Mouse (Mus musculus): ENCODE data around the gene Meox1. TPM values are rescaled to one million over a fixed set of nuclear protein-coding genes. Genes with fewer than 3 reads are reported as not detected.
A peak's percentile ranks its signal among the peaks of the same experiment; 100 is the strongest.

The Meox1 gene
- 13.2 and 14.5 TPM in 2 replicates for polyA plus RNA-seq (2014; fragmentation: Nextera tagmentation; extraction: Ambion mirVana)

DNA sequence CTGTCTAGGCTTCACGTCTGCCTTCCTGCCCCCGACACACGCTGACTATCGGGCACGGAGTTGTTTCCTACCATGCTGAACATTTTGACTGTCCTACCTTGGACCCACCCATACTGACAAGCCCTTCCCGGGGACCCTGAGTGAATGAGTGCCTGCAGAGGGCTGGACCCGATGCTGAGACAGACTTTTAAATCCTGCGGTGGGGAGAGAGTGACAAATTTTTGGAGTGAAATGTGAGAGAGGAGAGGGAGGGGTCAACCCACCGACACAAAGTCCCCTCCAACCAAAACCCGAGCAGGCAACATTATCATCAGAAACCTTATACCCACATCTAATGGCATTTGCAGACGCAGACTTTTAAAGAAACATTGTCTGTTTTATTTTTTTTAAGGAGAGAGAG is at the start of gene Meox1:
Gene Meox1 (minus strand): TSS at position 171 of the 400 bp plus-strand sequence.
- Histone ChIP-seq H3K36me3 (ENCODE audit: control insufficient read depth, insufficient read depth, low read length) (no peaks in the 10 kb centered on the region), H3K9ac (ENCODE audit: low read depth, low read length) (peak within 1 kb of the TSS; percentile 63), H3K4me1 (ENCODE audit: control insufficient read depth, insufficient read depth, low read length) (peaks cover 20% of the 10 kb centered on the region), H3K4me3 (ENCODE audit: low read depth, low read length) (peak within 1 kb of the TSS; percentile 26), H3K4me2 (peak within 1 kb of the TSS; percentile 52), H3K9me3 (replicated peaks; ENCODE audit: control insufficient read depth, low read length) (no peaks in the 10 kb centered on the region), H3K27ac (ENCODE audit: low read depth, low read length) (peak within 1 kb of the TSS; percentile 50), H3K27me3 (ENCODE audit: control insufficient read depth, insufficient read depth, low read length) (peaks cover 9% of the 10 kb centered on the region; the same call in 1 of the 2 replicates)
- ATAC-seq (replicated peaks; ENCODE audit: insufficient number of reproducible peaks, low FRiP score, low TSS enrichment), result no peak
- WGBS (ENCODE audit: insufficient replicate concordance), result 14% methylated on average over 11 of the region's 11 CpGs

DNA sequence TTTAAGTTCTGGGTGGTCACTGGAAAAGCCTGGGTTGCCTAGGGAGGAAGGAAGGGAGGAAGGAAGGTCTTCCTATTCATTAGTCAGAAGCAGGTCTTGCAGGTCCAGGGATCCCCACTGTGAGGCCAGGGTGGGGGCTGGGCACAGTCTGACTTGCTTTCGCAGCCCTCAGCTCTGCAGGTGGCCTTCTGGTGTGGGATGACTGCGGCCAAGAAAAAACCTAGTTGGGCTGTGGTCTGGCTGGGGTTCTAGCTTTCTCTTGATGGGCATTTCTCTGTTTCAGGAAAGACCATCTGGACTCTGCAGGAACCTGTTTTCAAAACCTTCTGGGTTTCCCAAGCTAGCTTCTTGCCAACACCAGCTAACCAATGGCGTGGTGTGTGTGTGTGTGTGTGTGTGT is 48.9 kb upstream of the Meox1 start:
- H3K36me3 ChIP-seq (ENCODE audit: control insufficient read depth, insufficient read depth, low read length), result no peaks in the 10 kb centered on the region
- no peak overlapping the region for H3K4me2 ChIP-seq
- H3K4me3 ChIP-seq (ENCODE audit: low read depth, low read length), result no peak overlapping the region
- no peaks in the 10 kb centered on the region for H3K4me1 ChIP-seq (ENCODE audit: control insufficient read depth, insufficient read depth, low read length)
- no peak overlapping the region for H3K27ac ChIP-seq (ENCODE audit: low read depth, low read length)
- H3K27me3 ChIP-seq (ENCODE audit: control insufficient read depth, insufficient read depth, low read length), result no peaks in the 10 kb centered on the region
- no peak overlapping the region for H3K9ac ChIP-seq (ENCODE audit: low read depth, low read length)
- no peak for ATAC-seq (replicated peaks; ENCODE audit: insufficient number of reproducible peaks, low FRiP score, low TSS enrichment)
- no peaks in the 10 kb centered on the region for H3K9me3 ChIP-seq (replicated peaks; ENCODE audit: control insufficient read depth, low read length)
- WGBS (ENCODE audit: insufficient replicate concordance), result 37% methylated on average over 3 of the region's 3 CpGs

DNA sequence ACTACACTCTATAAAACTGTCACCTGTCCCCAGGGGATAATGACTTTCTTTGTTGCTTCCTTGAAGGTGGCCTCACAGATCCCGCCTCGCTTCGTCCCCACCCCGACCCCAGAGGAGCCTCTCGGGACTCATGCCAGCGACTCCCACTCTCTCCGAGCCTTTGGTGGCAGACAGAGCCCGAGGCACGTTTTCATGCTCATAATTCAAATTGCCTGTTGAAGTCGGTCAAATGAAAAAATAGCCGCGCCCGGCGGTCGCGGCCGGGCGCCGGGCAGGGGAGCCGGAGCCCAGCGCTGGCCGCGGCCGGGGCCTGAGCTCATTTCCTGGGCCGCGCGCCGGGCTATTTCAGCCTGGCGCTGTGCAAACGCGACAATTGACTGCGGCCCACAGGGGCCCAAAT is 42.9 kb upstream of the Meox1 start:
- Histone ChIP-seq H3K9ac (ENCODE audit: low read depth, low read length) (peak overlapping the region; percentile 58), H3K4me1 (ENCODE audit: control insufficient read depth, insufficient read depth, low read length) (peaks cover 12% of the 10 kb centered on the region), H3K36me3 (ENCODE audit: control insufficient read depth, insufficient read depth, low read length) (no peaks in the 10 kb centered on the region), H3K27ac (ENCODE audit: low read depth, low read length) (no peak overlapping the region), H3K4me3 (ENCODE audit: low read depth, low read length) (peak overlapping the region; percentile 39), H3K4me2 (peak overlapping the region; percentile 70), H3K9me3 (replicated peaks; ENCODE audit: control insufficient read depth, low read length) (no peaks in the 10 kb centered on the region), H3K27me3 (ENCODE audit: control insufficient read depth, insufficient read depth, low read length) (0 out of 2 replicates have a peak, but pooled peaks cover 3% of the 10 kb centered on the region)
- under 1% methylated on average over 32 of the region's 32 CpGs for WGBS (ENCODE audit: insufficient replicate concordance)
- no peak for ATAC-seq (replicated peaks; ENCODE audit: insufficient number of reproducible peaks, low FRiP score, low TSS enrichment)

DNA sequence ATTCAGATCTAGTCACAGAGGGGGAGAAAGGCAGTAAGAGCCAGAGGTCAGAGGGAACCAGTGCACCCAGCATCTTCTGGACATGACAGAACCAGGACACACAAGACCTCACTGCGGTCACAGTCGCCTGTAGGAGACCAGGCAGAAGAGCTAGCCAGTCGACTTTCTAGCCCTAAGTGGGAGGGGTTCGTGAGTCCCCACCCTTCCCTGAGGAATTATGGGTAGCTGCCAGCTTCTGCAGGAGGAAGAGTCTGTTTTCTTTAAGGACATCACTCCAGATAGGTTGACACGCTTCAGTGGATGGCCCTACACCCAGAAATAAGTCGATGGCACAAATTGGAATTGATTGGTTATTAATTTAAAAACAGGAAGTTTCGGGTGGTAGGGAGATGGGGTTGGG is 42.2 kb upstream of the Meox1 start:
- whole genome bisulfite sequencing (ENCODE audit: insufficient replicate concordance), result 31% methylated on average over 7 of the region's 7 CpGs
- H3K4me2 ChIP-seq, result peak overlapping the region; percentile 70
- H3K4me1 ChIP-seq (ENCODE audit: control insufficient read depth, insufficient read depth, low read length), result peaks cover 14% of the 10 kb centered on the region
- no peaks in the 10 kb centered on the region for H3K36me3 ChIP-seq (ENCODE audit: control insufficient read depth, insufficient read depth, low read length)
- no peak overlapping the region for H3K27ac ChIP-seq (ENCODE audit: low read depth, low read length)
- peak overlapping the region; percentile 39; the same call in 1 of the 2 replicates for H3K4me3 ChIP-seq (ENCODE audit: low read depth, low read length)
- no peaks in the 10 kb centered on the region for H3K9me3 ChIP-seq (replicated peaks; ENCODE audit: control insufficient read depth, low read length)
- no peak for ATAC-seq (replicated peaks; ENCODE audit: insufficient number of reproducible peaks, low FRiP score, low TSS enrichment)
- H3K27me3 ChIP-seq (ENCODE audit: control insufficient read depth, insufficient read depth, low read length), result 0 out of 2 replicates have a peak, but pooled peaks cover 3% of the 10 kb centered on the region
- H3K9ac ChIP-seq (ENCODE audit: low read depth, low read length), result no peak overlapping the region

DNA sequence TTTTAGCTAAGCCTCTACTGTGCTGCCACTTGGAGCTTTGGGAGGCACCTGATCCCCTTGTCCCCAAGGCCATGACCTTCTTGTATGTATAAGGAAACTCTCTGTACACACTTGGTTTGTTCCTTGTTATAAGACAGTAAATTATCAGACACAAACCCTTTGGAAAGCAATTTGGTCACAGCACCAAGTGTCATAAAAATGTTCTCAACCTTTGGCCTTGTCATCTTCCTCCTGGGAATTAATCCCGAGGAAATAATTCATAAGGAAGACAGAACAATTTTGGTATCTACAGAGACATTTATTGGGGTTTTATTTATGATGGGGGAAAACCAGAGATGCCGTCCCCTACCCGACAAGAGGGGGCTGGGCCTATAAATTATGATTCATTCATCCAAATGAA is 41.6 kb upstream of the Meox1 start:
- no peak overlapping the region for H3K9ac ChIP-seq (ENCODE audit: low read depth, low read length)
- 0 out of 2 replicates have a peak, but pooled peaks cover 3% of the 10 kb centered on the region for H3K27me3 ChIP-seq (ENCODE audit: control insufficient read depth, insufficient read depth, low read length)
- H3K27ac ChIP-seq (ENCODE audit: low read depth, low read length), result no peak overlapping the region
- 82% methylated on average over 3 of the region's 3 CpGs for WGBS (ENCODE audit: insufficient replicate concordance)
- no peak overlapping the region for H3K4me3 ChIP-seq (ENCODE audit: low read depth, low read length)
- no peaks in the 10 kb centered on the region for H3K9me3 ChIP-seq (replicated peaks; ENCODE audit: control insufficient read depth, low read length)
- no peaks in the 10 kb centered on the region for H3K36me3 ChIP-seq (ENCODE audit: control insufficient read depth, insufficient read depth, low read length)
- H3K4me2 ChIP-seq, result no peak overlapping the region
- H3K4me1 ChIP-seq (ENCODE audit: control insufficient read depth, insufficient read depth, low read length), result peaks cover 14% of the 10 kb centered on the region
- no peak for ATAC-seq (replicated peaks; ENCODE audit: insufficient number of reproducible peaks, low FRiP score, low TSS enrichment)

DNA sequence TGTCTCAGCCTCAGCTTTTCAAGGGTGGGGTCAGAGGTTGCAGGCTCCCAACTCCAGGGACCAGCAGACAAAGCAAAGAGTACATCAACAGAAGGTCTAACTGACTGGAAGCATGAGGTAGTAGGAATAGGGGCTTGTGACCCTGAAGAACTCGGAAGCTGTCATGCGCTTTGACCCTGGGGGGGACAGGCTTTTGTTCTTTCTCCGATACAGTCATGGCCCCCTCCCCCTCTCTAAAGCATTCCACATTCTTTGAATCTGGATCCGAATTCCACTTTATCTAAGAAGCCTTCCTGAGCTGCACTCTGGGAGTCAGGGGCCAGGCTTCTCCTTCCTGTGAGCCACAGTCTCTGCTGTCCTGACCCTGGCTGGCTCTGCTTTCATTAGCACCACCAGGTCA is 37.8 kb upstream of the Meox1 start:
- Histone ChIP-seq H3K9ac (ENCODE audit: low read depth, low read length) (no peak overlapping the region), H3K9me3 (replicated peaks; ENCODE audit: control insufficient read depth, low read length) (no peaks in the 10 kb centered on the region), H3K4me3 (ENCODE audit: low read depth, low read length) (no peak overlapping the region), H3K27me3 (ENCODE audit: control insufficient read depth, insufficient read depth, low read length) (no peaks in the 10 kb centered on the region), H3K27ac (ENCODE audit: low read depth, low read length) (no peak overlapping the region), H3K36me3 (ENCODE audit: control insufficient read depth, insufficient read depth, low read length) (no peaks in the 10 kb centered on the region), H3K4me2 (no peak overlapping the region), H3K4me1 (ENCODE audit: control insufficient read depth, insufficient read depth, low read length) (peaks cover 14% of the 10 kb centered on the region)
- WGBS (ENCODE audit: insufficient replicate concordance), result 21% methylated on average over 4 of the region's 4 CpGs
- peak; percentile 31; the same call in 1 of the 2 replicates for ATAC-seq (replicated peaks; ENCODE audit: insufficient number of reproducible peaks, low FRiP score, low TSS enrichment)

DNA sequence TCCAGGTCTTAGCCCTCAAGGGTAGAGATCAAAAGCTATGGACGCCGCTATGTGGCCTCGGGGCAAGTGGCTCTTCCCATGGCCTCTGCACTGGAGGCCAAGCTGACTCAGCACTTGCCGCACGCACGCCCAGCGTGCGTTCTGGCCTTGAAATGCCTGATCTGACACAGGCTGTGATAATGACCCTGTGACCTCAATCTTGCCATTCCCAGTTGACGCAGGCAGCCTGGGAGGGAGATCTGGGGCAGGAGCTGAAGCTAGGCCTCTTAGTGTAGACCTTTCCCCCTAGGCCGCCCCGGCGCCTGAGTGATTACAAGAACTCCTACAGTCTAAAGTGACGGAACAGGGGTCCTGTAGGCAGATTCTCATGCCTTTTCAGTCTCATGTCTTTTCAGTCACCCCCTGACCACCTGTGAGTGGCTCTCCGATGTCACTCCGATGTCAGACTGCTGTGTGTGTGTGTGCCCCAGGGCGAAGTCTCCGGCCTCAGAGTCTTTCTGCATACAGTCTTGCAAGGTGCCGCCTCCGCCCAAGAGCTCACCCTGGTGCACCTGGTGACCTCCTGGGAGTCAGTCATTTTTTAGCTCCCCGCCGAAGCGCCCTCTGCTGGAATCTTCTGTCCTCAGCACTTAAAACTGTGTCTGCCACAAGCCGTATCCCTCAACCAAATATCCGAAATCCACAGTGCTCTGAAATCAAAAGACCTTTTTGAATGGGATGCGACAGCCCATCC is 34.0 kb upstream of the Meox1 start:
- peaks cover 10% of the 10 kb centered on the region for H3K4me1 ChIP-seq (ENCODE audit: control insufficient read depth, insufficient read depth, low read length)
- no peak overlapping the region for H3K4me3 ChIP-seq (ENCODE audit: low read depth, low read length)
- no peaks in the 10 kb centered on the region for H3K36me3 ChIP-seq (ENCODE audit: control insufficient read depth, insufficient read depth, low read length)
- no peaks in the 10 kb centered on the region for H3K27me3 ChIP-seq (ENCODE audit: control insufficient read depth, insufficient read depth, low read length)
- no peak overlapping the region for H3K9ac ChIP-seq (ENCODE audit: low read depth, low read length)
- no peak overlapping the region for H3K27ac ChIP-seq (ENCODE audit: low read depth, low read length)
- ATAC-seq (replicated peaks; ENCODE audit: insufficient number of reproducible peaks, low FRiP score, low TSS enrichment), result no peak
- WGBS (ENCODE audit: insufficient replicate concordance), result 27% methylated on average over 25 of the region's 25 CpGs
- H3K9me3 ChIP-seq (replicated peaks; ENCODE audit: control insufficient read depth, low read length), result no peaks in the 10 kb centered on the region
- peak overlapping the region; percentile 7 for H3K4me2 ChIP-seq

DNA sequence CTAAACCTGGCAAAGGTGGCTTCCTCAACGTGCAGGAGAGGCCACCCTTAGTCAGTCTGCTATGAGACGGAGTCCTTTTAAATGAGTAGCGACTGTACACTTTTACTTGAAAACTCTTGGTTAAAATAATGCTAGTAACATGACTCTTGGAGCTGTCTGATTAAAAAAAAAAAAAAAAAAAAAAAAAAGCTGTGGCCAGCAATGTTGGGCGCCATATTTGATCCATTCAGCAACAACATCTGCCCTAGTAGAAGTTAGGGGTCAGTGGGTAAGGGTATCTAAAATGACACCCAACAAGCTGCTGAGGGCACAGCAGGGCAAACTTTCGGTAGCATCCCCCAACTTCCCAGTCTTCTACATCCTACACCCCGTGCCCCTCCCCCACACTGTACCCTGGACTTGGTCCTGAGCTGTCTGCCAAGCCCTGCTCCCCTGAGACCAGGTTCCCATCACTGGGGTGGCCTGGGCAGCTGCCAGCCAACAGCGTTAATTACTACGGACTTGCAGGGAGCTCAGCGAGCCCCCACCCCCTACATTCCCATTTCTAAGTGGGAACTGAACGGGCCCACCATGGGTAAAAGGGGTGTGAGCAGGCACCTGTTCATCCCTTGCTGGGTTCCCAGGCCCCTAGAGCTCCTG is 32.9 kb upstream of the Meox1 start:
- ATAC-seq (replicated peaks; ENCODE audit: insufficient number of reproducible peaks, low FRiP score, low TSS enrichment), result no peak
- Histone ChIP-seq H3K4me1 (ENCODE audit: control insufficient read depth, insufficient read depth, low read length) (peaks cover 2% of the 10 kb centered on the region), H3K4me3 (ENCODE audit: low read depth, low read length) (no peak overlapping the region), H3K9me3 (replicated peaks; ENCODE audit: control insufficient read depth, low read length) (no peaks in the 10 kb centered on the region), H3K36me3 (ENCODE audit: control insufficient read depth, insufficient read depth, low read length) (no peaks in the 10 kb centered on the region), H3K27me3 (ENCODE audit: control insufficient read depth, insufficient read depth, low read length) (no peaks in the 10 kb centered on the region), H3K9ac (ENCODE audit: low read depth, low read length) (no peak overlapping the region), H3K27ac (ENCODE audit: low read depth, low read length) (no peak overlapping the region), H3K4me2 (no peak overlapping the region)
- 79% methylated on average over 10 of the region's 10 CpGs for WGBS (ENCODE audit: insufficient replicate concordance)
